Mouse (Mus musculus): ENCODE results near the gene Son. TPM values are rescaled to one million over a fixed set of nuclear protein-coding genes. Genes with fewer than 3 reads are reported as not detected.

The Son gene
- polyA plus RNA-seq, 1 experiment from 2014 or later, result 149 TPM

DNA sequence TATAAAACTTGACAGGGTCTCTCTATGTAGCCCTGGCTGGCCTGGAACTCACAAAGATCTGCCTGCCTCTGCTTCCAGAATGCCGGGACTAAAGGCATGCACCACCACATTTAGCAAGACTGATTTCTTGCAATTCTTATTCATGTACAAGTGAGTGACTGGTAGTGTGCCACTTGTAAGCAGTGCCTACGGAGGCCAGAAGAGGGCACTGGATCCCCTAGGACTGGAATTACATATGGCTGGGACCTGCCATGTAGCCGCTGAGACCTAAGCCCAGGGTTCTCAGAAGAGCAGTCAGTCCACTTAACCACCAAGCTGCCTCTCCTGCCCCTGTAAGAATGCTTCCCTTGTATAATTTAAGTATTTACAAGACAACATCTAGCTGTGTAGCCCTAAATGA lies 76.9 kb downstream of the Son start:
- Histone ChIP-seq H3K9me3 (ENCODE audit: low read depth, low read length) (no peaks in the 10 kb centered on the region), H3K27me3 (ENCODE audit: insufficient read depth, low read length) (no peaks in the 10 kb centered on the region), H3K9ac (no peak overlapping the region), H3K4me1 (ENCODE audit: insufficient read depth) (peaks cover 5% of the 10 kb centered on the region; the same call in 1 of the 2 replicates), H3K27ac (ENCODE audit: low read depth) (no peak overlapping the region), H3K36me3 (ENCODE audit: insufficient read depth) (0 out of 2 replicates have a peak, but pooled peaks cover 11% of the 10 kb centered on the region), H3K4me2 (no peak overlapping the region), H3K4me3 (ENCODE audit: low read depth, low read length) (no peak overlapping the region)
- ATAC-seq (ENCODE audit: insufficient read depth) (no peak), DNase-seq (peak; percentile 75)
- WGBS, result 46% methylated on average over 3 of the region's 3 CpGs
- TF ChIP-seq CTCF (IDR thresholded peaks at IDR 0.05; ENCODE audit: low read depth), result peak; percentile 77

DNA sequence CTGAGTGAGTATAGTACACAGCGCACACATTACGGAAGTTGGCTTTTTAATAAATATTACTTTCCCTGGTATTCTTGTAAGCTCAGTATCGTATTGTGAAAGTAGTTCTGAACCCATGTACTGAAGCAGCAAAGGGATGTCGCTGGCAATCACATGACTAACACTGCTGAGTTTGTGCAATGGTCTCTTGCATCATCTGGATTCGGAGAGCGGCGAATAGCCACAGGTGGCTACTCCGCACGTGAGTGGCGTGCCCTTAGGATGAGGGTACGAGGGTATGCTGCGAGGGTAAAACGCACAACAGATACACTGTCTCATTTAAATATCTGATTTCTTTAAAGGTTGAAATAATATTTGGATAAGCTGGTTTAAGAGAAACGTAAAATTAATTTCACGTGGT lies 80.1 kb downstream of the Son start:
- H3K9ac ChIP-seq, result peak overlapping the region; percentile 56
- H3K27me3 ChIP-seq (ENCODE audit: insufficient read depth, low read length), result no peaks in the 10 kb centered on the region
- DNase-seq (no peak), ATAC-seq (ENCODE audit: insufficient read depth) (no peak)
- H3K36me3 ChIP-seq (ENCODE audit: insufficient read depth), result 0 out of 2 replicates have a peak, but pooled peaks cover 9% of the 10 kb centered on the region
- H3K4me1 ChIP-seq (ENCODE audit: insufficient read depth), result peaks cover 7% of the 10 kb centered on the region; the same call in 1 of the 2 replicates
- no peak overlapping the region for H3K27ac ChIP-seq (ENCODE audit: low read depth)
- H3K4me2 ChIP-seq, result peak overlapping the region; percentile 59
- WGBS, result 81% methylated on average over 15 of the region's 15 CpGs
- H3K4me3 ChIP-seq (ENCODE audit: low read depth, low read length), result peak overlapping the region; percentile 85
- H3K9me3 ChIP-seq (ENCODE audit: low read depth, low read length), result no peaks in the 10 kb centered on the region
- no peak for TF ChIP-seq CTCF (IDR thresholded peaks at IDR 0.05; ENCODE audit: low read depth)

DNA sequence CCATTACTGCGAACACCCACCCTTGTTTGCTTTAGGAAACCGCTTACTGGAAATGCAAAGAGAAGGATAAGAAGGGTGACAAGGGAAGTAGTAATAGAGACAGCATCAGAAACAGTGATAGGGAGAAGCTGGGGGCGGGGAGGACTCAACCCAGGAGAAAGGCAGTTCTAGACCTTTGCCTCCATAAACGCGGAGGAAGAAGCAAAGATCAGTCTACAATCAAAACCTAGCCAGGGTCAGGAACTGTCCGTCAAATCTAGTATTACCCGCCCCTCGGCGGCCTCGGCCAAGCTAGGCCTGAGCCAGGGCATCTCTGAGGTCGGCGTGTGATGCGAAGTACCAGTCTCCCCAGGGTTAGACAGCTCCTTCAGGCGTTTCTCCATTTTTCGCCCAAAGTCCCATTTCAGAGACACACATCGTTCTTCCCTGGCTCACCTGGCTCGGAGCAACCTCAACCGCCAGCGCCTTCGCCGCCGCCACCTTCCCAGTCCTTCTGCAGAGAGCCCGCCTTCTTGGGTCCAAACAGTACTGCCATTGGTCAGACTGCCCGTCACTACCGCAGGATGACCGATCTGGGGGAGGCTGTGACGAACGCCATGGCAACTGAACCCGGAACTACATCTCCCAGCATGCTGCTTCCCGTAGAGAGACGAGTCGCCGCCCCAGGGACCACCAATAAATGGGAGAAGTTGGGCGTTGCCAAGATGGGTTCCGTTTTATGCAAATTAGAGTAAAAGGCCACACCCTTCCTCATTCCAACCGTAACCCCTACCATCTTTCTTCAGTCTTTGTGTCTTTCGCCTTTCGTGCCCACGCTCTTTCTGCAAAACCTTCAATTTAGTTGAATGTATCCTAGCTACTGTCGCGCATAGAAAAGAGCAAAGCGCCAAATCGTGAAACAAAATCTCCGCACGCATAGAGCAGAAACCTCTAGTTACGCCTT lies 81.1 kb downstream of the Son start, which contains the start of gene Cryzl1:
Gene Cryzl1 (minus strand): TSS at position 853 of the 943 bp plus-strand sequence.
- peak within 1 kb of the TSS; percentile 85 for H3K4me3 ChIP-seq (ENCODE audit: low read depth, low read length)
- H3K4me1 ChIP-seq (ENCODE audit: insufficient read depth), result peaks cover 7% of the 10 kb centered on the region; the same call in 1 of the 2 replicates
- under 1% methylated on average over 46 of the region's 46 CpGs for whole genome bisulfite sequencing
- H3K9ac ChIP-seq, result peak within 1 kb of the TSS; percentile 79
- TF ChIP-seq CTCF (IDR thresholded peaks at IDR 0.05; ENCODE audit: low read depth), result no peak
- ATAC-seq (ENCODE audit: insufficient read depth), result peak; percentile 96
- peak within 1 kb of the TSS; percentile 59 for H3K4me2 ChIP-seq
- DNase-seq, result peak; percentile 99
- 0 out of 2 replicates have a peak, but pooled peaks cover 6% of the 10 kb centered on the region for H3K36me3 ChIP-seq (ENCODE audit: insufficient read depth)
- no peaks in the 10 kb centered on the region for H3K27me3 ChIP-seq (ENCODE audit: insufficient read depth, low read length)
- H3K27ac ChIP-seq (ENCODE audit: low read depth), result peak within 1 kb of the TSS; percentile 91
- H3K9me3 ChIP-seq (ENCODE audit: low read depth, low read length), result no peaks in the 10 kb centered on the region

Other genes with a start within 250 kb of the Son start
- 32.8 and 36.4 TPM in 2 replicates for gene Il10rb, start 241.3 kb upstream of the Son start, polyA plus RNA-seq (2014; fragmentation: Nextera tagmentation; extraction: Ambion mirVana)
- gene Ifnar1, start 162.3 kb upstream of the Son start, polyA plus RNA-seq (2014; fragmentation: Nextera tagmentation; extraction: Ambion mirVana), result 73.3 and 73.6 TPM in 2 replicates
- 47.7 and 52.1 TPM in 2 replicates for gene Ifngr2, start 100.4 kb upstream of the Son start, polyA plus RNA-seq (2014; fragmentation: Nextera tagmentation; extraction: Ambion mirVana)
- 33.1 and 37.2 TPM in 2 replicates for gene Tmem50b, start 49.7 kb upstream of the Son start, polyA plus RNA-seq (2014; fragmentation: Nextera tagmentation; extraction: Ambion mirVana)
- 2.5 and 2.7 TPM in 2 replicates for gene Dnajc28, start 28.5 kb upstream of the Son start, polyA plus RNA-seq (2014; fragmentation: Nextera tagmentation; extraction: Ambion mirVana)
- 113 and 129 TPM in 2 replicates for gene Gart, start 554 bp upstream of the Son start, polyA plus RNA-seq (2014; fragmentation: Nextera tagmentation; extraction: Ambion mirVana)
- gene Donson, start 41.3 kb downstream of the Son start, polyA plus RNA-seq (2014; fragmentation: Nextera tagmentation; extraction: Ambion mirVana), result 34.4 and 35.9 TPM in 2 replicates
- gene Cryzl1, start 81.5 kb downstream of the Son start, polyA plus RNA-seq (2014; fragmentation: Nextera tagmentation; extraction: Ambion mirVana), result 69.7 and 74.5 TPM in 2 replicates
- 25.4 and 28.5 TPM in 2 replicates for gene Itsn1, start 81.8 kb downstream of the Son start, polyA plus RNA-seq (2014; fragmentation: Nextera tagmentation; extraction: Ambion mirVana)

Data from lung, embryonic 14.5 days (tissue).